20 mouse cellular contexts compared by ENCODE assay signal in the genomic region with DNA sequence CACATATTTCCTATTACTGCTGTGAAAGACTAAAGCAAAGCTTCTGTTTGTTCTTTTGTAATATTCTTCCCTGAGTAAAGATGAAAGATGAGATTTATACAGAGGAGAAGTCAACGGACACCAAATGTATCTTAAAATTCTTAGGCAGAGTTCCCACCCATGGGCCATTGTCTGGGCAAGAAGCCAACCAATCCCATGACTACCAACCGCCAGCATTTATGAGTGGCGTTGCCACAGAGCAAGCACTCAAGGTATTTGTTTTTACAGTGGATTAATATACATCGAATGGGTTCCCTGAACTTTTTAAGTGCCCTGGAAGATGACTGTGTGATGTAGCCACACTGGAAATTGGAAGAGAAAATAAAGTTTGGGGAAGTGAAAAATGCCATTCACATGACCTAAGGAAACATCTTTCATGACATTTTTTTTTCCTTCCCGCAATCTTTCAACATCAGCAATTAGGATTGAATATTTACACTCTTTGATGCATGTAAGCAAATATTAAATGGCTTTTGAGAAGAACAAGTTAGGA.
DNase-seq lines count a peak whose midpoint lies in the region; ATAC-seq lines count a peak whose summit lies in the region.
"Had no signal": no experiment of that assay in that cellular context is flagged by ENCODE, and none has a peak within 500 bp of the region (broad histone marks: within the 10 kb centered on the region; RNA-seq: fewer than 3 reads in every experiment).

No protein-coding gene starts in this region.

- H3K27ac ChIP-seq in lung, embryonic 15.5 days = no peak overlapping the region
- H3K27ac ChIP-seq: embryonic facial prominence, embryonic 12.5 days; heart, embryonic 13.5 days; limb, embryonic 13.5 days; liver, embryonic 13.5 days had no signal

- H3K4me3 ChIP-seq in lung, embryonic 15.5 days = no peak overlapping the region
- H3K4me3 ChIP-seq: embryonic facial prominence, embryonic 12.5 days; heart, embryonic 13.5 days; limb, embryonic 13.5 days; liver, embryonic 13.5 days; megakaryocyte, embryonic 14.5 days had no signal

- no peaks in the 10 kb centered on the region for H3K9me3 ChIP-seq in lung, embryonic 15.5 days
- H3K9me3 ChIP-seq: embryonic facial prominence, embryonic 12.5 days; heart, embryonic 13.5 days; limb, embryonic 13.5 days; liver, embryonic 13.5 days had no signal

- peaks cover 21% of the 10 kb centered on the region for H3K4me1 ChIP-seq in lung, embryonic 15.5 days
- H3K4me1 ChIP-seq: embryonic facial prominence, embryonic 12.5 days; heart, embryonic 13.5 days; liver, embryonic 13.5 days; megakaryocyte, embryonic 14.5 days had no signal

- no peak overlapping the region for H3K9ac ChIP-seq in lung, embryonic 15.5 days
- H3K9ac ChIP-seq: embryonic facial prominence, embryonic 12.5 days; forebrain, postnatal 0 days; heart, embryonic 13.5 days; hindbrain, embryonic 14.5 days; limb, embryonic 13.5 days; liver, embryonic 13.5 days had no signal

- no peaks in the 10 kb centered on the region for H3K36me3 ChIP-seq in lung, embryonic 15.5 days
- H3K36me3 ChIP-seq: embryonic facial prominence, embryonic 12.5 days; heart, embryonic 13.5 days; limb, embryonic 13.5 days; liver, embryonic 13.5 days had no signal

- no peaks in the 10 kb centered on the region for H3K27me3 ChIP-seq in lung, embryonic 15.5 days
- H3K27me3 ChIP-seq: CH12.LX; embryonic facial prominence, embryonic 12.5 days; heart, embryonic 13.5 days; limb, embryonic 13.5 days; liver, embryonic 13.5 days; megakaryocyte, embryonic 14.5 days had no signal

- 23% methylated on average over 5 of the region's 5 CpGs for WGBS in lung, embryonic 15.5 days

- H3K4me2 ChIP-seq in lung, embryonic 15.5 days = no peak overlapping the region
- H3K4me2 ChIP-seq: embryonic facial prominence, embryonic 12.5 days; heart, embryonic 13.5 days; hindbrain, embryonic 14.5 days; limb, embryonic 13.5 days; liver, embryonic 13.5 days had no signal

- DNase-seq in cerebellum, postnatal 10 days = peak; percentile 52 to 53
- DNase-seq in cerebellum, postnatal 4 days (ENCODE audit: low spot score in 2 of 2) = no peak
- no peak for DNase-seq in lung, postnatal 4 days
- DNase-seq in 416B (ENCODE audit: low read depth) = peak; percentile 9
- DNase-seq in lung, postnatal 36 days = peak; percentile 7
- DNase-seq in layer of hippocampus, adult 18-20 months (ENCODE audit: low spot score in 2 of 2) = no peak
- no peak for DNase-seq in frontal cortex, postnatal 10 days (ENCODE audit: low spot score in 2 of 2)
- DNase-seq: adrenal gland, postnatal 36 days; forebrain, postnatal 0 days; heart, adult 18-20 months; layer of hippocampus, adult 9-11 months; liver, embryonic 13.5 days had no signal

- peak; percentile 57; the same call in 1 of the 2 replicates for ATAC-seq in lung, embryonic 15.5 days (ENCODE audit: borderline replicate concordance, extremely low read depth, low FRiP score, low TSS enrichment)
- ATAC-seq: forebrain, postnatal 0 days; intestine, embryonic 16.5 days had no signal

Comparison
In these comparisons a context has a peak if more than half of its experiments do, and no peak if none do; other contexts are left out.
1. DNase-seq: peak in cerebellum, postnatal 10 days (2 of 2), 416B (single experiment) and lung, postnatal 36 days (single experiment); none in cerebellum, postnatal 4 days (0 of 2), lung, postnatal 4 days (0 of 2), layer of hippocampus, adult 18-20 months (0 of 2) and frontal cortex, postnatal 10 days (0 of 2).